Mouse (Mus musculus) inflammation-experienced regulatory T-cells, adult 6 months (primary cell): ENCODE measurements around the gene D6Wsu163e. TPM values are rescaled to one million over a fixed set of nuclear protein-coding genes. Genes with fewer than 3 reads are reported as not detected.

Experiments
- ATAC-seq: one replicate; pipeline ENCODE4 v1.8.0; 2017
- polyA plus RNA-seq, 3 experiments: library from polyadenylated mRNA; unstranded; fragments of 100-300 nt; shearing (Covaris generic); gene quantifications; one replicate each; pipeline ENCODE4 v1.2.1; 2017

D6Wsu163e gene
- polyA plus RNA-seq, 3 experiments from 2014 or later = 10.2 to 13.3 (median 13.1) TPM

DNA sequence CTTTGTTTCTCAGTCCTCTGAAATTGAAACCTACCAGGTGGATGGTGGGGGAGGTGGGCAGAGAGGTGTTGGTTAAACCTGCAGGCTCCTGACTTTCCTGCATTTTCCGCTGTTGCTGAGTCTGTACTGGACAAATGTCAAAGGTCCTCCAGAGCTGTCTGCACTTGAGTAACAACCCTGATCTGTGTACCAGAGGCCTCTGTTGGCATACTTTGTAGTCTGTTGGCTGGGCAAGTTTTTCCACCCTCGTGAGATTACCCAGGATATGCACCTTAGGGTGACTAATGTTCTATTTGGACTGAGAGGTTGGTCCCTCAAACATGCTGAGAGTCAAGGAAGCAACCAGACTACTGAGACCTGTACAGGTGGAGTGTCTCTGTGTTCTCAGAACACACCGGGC lies 66.8 kb downstream of the D6Wsu163e start:
- ATAC-seq = no peak

DNA sequence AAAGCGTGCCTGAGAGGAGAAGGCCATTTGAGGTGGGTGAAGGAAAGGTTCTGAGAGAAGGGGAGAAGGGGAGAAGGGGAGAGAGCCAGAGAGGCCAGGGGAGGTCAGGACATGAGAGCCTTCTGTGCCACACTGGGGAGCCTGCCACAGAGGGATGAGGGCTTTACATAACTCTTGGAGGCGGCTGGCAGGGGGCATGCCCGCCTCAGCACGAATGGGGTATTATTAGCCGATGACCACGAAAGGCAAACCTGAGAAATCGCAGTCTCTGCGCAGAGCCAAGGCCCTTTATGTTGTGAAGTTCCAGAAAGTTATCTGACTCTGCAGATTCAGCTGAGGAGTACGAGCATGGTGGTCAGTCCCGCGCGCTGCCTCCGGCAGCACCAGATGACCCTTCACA lies 70.3 kb downstream of the D6Wsu163e start:
- no peak for ATAC-seq

DNA sequence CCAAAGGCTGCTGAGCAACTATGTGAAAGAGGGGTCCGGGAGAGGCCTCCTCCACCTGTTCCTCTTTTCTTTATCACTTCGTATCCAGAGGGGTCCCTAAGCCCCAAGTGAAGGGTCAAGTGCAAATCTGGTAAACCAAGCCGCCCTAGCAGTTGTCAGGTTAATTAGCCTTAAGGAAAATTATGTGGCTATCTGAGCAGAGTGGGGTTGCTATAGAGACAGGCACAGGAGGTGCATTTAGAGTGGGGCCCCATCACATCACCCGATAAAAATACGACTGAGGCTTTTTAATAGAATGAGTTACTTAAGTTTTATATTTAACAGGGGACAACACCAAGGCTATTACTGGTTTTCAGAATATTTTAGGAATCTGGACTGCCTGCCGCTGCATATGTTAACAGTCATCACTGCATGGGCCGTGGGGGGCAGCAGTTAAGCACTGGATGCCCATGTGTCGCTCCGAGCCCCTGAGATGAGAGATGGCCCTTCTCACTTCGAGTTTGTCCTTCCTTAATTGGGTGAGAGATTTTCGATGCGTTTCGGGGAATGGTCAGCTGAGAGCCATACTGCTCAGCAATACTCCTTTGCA lies 72.3 kb downstream of the D6Wsu163e start:
- no peak for ATAC-seq

DNA sequence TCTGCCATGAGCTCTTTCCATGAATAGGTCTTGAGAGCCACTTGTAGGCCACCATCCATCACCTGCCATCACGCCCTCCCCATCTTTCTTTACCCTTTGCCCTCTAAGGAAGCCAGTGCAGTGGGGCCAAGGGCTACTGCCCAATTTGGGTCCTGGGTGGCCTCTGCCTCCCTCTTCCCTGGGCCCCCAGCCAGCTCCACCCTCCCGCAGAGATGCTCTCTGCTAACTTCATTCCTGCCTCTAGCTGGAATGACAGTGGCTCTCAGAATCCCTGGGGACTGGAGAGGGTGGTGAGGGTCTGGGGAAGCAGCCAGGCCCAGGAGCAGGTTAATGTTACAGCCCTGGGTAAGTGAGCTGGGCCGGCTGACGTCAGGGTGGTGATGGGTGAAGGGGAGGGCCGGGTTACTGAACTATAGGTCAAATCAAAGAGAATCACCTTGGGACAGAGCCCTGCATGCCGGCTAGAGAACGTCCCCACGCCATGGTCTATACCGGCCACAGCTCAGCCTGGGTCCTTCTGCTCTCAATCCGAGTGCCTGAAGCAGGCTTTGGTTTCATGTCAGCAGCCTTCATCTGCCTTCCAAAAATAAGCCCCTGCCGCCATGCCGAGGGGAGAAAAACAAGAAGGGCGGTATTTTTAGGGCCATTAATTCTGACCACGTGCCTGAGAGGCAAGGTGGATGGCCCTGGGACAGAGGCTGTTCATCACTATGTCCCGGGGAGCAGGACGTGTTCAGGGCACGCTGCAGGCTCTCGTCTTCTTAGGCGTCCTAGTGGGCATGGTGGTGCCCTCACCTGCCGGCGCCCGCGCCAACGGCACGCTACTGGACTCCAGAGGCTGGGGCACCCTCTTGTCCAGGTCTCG lies 75.4 kb downstream of the D6Wsu163e start, which contains the start of gene Fgf6:
Gene Fgf6, plus strand, starts transcription at position 681 of the 865 bp plus-strand sequence.
- no peak for ATAC-seq

DNA sequence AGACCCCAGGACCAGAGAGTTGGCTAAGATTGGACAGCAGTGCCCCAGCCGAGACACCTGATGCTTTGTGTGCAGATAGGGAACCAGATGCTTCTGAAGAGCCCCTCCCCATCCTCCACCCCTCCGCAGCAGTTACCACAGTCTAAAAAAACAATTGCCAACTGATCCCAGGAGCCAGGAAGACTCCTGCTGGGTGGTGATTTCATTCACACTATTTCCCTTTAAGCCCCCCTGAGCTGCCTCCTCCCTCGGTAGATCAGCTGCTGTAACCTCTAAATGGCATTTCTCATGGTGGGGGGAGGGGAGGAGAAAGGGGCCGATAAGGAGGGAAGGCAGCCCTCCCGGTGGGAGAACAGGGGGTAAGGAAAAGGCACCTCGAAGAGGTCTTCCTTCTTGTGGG lies 79.5 kb downstream of the D6Wsu163e start:
- no peak for ATAC-seq

DNA sequence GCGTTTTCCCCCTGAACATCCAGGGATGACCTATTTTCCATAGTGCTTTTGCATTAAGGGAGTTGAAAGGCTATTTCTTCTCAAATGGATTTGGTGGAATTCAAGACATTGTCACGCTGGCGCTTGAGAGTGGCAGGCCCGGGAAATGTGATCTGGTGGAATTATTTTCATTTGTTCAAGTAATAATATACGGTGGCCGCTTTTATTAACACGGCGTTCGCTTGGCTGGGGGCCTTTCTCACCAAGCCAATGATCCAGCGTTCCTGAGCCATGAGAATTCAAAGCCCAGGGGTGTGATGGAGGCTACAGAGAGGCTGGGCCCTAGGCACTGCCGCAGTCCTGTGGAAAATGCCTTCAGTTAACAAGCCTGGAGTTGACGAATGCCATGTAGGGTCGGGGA lies 80.7 kb downstream of the D6Wsu163e start:
- ATAC-seq = no peak

DNA sequence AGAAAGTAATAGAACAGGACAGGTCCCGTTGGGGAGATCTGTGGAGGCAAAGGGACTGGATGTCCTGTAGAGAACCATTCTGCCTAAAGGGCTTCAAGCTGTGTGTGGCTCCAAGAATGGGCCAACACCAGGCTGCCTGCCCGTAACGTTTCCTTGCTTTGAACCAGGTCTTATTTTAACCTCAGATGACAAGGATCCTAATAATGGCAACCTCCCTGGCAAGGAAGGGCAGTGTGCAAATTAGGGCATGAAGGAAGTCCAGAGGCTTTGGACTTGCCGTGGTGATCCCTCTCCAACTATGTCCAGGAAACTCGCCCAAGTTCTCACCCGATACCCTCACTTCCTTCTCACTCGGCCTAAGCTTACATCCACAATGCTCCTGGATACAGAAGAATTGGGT lies 85.1 kb downstream of the D6Wsu163e start:
- no peak for ATAC-seq

Other genes starting within 250 kb of the D6Wsu163e start
- gene Kcna6, start 199.3 kb upstream of the D6Wsu163e start, polyA plus RNA-seq = not detected
- 100 to 1,000 TPM; 157 to 186 (median 185) TPM for gene Ndufa9, start 90.8 kb upstream of the D6Wsu163e start, polyA plus RNA-seq
- gene Akap3, start 86.9 kb upstream of the D6Wsu163e start, polyA plus RNA-seq = not detected
- under 1 TPM in 2 of 3 experiments, not detected in 1; 0.21 to 0.71 TPM for gene Dyrk4, start 18.1 kb upstream of the D6Wsu163e start, polyA plus RNA-seq
- gene Rad51ap1, start 375 bp upstream of the D6Wsu163e start, polyA plus RNA-seq = 10 to 100 TPM in 1 of 3 experiments, 1 to 10 TPM in 2; 5.8 to 36.4 (median 6.2) TPM
- gene Fgf6, start 75.6 kb downstream of the D6Wsu163e start, polyA plus RNA-seq = not detected
- under 1 TPM in 1 of 3 experiments, not detected in 2; 0.26 TPM for gene Fgf23, start 132.9 kb downstream of the D6Wsu163e start, polyA plus RNA-seq
- 10 to 100 TPM in 1 of 3 experiments, 1 to 10 TPM in 2; 7.5 to 10.6 (median 8.8) TPM for gene Tigar, start 169.6 kb downstream of the D6Wsu163e start, polyA plus RNA-seq
- gene Ccnd2, start 212.2 kb downstream of the D6Wsu163e start, polyA plus RNA-seq = 100 to 1,000 TPM; 622 to 765 (median 747) TPM